Mouse (Mus musculus): ENCODE data around the gene Pja2. TPM values are rescaled to one million over a fixed set of nuclear protein-coding genes. Genes with fewer than 3 reads are reported as not detected.
"Not testable (repeated sequence)": the region's sequence is repeated elsewhere in the genome, so short reads cannot be mapped to it uniquely, and the experiment has no call there.

Gene Pja2
- total RNA-seq, 1 experiment from 2014 or later, result 81.4 TPM

DNA sequence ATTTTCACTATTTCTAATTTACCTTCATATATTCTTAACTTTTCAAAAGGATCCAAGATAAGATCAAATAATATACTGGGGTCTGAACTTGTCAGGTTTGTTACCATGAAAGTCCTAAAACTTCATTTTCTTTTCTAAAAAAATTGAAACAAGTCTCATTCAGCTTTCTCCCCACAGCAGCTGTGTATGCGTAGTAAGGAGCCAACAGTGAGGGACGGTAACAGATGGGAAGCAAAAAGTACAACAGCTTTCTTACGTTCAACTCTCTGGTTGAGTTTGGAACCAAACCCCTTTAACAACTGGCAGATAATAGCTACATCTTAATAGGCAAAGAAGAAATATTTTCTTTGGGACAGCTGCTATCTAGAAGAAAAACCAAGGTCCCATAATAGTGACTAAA lies 50.3 kb downstream of the Pja2 start:
- DNase-seq, result not testable (repeated sequence)

DNA sequence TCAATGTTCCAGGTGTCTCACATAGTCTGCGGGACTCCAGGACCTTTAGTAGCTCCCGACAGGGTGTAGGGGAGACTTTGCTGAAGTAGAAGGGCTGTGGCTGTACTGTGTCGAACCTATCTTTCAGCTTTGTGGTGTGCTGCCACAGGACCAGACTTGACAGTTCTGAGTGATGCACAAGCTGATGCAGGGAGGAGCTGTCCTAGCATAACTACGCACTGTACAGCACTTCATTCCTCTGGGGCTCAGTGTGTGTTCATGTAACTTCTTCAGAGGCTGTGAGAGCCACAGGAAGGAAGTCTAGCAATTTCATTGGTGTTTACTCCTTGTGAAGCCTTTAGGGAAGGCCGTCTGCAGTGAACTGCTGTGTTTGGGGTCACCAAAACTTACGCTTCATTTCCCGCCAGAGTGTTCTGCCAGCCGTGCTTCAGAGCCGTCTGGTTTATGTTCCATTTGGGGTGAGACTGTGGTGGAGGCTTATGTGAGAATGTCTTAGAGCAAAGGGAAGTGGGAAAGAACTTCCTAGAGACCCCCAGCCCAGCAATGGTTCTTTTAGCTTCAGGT lies 54.0 kb downstream of the Pja2 start:
- DNase-seq, result no peak

DNA sequence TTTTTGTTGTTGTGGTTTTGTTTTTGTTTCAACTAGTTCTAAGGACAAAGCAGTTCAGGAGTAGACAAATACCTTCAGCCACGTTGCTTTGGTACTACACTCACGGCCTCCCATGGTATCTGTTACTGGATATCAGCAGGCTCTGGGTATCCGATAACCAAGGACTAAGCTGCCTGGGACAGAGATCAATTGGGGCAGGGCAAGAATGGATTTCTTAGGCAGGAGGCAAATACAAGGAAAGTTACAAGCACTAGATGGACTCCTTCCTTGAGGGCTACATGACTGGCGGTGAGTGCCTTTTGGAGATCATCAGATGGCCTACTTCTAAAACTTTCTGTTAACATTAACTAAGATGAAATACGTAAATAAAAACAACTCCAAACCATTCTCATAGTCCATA lies 55.0 kb downstream of the Pja2 start:
- no peak for DNase-seq

DNA sequence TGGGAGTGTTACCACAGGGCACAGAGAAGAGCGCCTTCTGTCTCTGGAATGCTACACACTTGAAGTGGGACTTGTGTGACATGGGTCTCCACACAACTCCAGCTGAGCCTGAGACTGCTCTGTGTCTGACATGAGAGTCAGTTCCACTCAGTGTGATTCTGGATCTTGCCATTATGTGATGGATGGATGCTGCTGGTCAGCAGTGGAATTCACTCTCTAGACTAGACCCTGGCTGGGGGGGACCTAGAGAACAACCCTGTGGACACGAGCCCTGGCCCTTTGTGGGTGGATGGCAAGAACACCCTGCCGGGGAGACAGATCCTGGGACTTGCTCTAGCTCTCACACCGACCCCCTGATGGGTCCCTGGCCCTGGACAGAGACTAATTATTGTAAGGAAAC lies 56.5 kb downstream of the Pja2 start:
- no peak for DNase-seq

DNA sequence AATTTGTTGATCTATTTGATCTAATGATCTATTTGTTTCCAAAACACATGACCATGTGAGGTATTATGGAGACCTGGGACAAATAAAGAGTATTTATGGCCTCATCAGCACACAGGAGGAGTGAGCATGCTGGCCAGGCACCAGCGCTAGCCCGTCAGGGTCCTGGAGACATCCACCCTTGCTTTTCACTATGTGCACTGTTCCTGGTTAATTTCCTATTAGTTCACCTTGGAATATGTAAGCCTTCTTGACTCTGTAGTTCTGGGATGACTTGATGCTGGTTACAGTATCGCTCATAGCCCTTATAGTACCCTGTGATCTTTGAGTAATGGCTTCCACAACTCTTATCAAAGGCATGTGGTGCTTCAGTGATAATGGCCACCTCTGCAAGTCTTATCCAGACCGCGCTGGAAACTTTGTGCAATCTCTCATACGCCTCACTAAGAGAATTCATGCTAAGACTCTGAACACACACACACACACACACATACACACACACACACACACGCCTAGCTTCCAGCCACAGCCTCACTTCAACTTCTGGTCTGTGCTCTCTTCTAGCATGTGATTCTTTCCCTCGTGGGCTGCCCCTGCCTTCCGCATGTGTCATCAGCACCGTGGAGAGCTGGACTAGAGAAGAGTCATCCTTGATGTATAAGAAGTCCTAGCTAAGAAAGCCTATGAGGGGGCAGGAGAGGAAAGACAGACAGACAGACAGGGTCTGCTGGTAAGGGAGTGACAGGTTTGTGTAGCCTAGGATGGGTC lies 57.2 kb downstream of the Pja2 start:
- no peak for DNase-seq

DNA sequence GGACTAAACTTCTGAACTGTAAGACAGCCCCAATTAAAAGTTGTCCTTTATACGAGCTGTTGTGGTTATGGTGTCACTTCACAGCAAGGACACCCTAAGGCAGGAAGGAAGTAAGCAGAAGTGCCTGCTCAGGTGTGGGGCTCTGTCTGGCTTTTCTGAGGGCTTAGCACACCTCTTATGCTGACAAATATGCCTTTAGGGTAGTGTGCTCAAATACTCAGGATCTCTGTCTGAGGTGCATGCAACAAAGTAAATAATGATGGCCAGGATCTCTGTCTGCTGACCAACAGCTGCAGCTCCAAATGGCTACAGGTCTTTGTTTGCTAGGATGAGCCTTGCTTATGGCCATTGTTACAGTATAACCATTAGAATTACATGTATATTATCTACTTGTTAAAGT lies 71.1 kb downstream of the Pja2 start:
- no peak for DNase-seq

DNA sequence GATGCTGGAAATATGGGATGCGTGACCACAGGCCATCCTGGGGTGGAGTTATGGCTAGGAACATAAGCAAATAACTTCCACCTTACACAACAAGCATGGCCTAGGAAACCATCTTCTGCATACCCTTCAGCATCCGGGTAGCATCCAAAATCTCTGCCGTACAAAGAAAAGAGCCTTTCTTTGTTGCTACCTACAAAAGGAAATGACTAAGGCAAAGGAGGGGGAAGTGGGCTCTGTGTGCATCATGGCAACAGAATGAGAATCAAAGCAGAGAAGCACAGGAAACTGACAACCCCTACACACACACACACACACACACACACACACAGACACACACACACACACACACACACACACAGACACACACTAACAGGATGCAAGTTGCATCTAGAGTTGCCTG lies 83.5 kb downstream of the Pja2 start:
- no peak for DNase-seq

DNA sequence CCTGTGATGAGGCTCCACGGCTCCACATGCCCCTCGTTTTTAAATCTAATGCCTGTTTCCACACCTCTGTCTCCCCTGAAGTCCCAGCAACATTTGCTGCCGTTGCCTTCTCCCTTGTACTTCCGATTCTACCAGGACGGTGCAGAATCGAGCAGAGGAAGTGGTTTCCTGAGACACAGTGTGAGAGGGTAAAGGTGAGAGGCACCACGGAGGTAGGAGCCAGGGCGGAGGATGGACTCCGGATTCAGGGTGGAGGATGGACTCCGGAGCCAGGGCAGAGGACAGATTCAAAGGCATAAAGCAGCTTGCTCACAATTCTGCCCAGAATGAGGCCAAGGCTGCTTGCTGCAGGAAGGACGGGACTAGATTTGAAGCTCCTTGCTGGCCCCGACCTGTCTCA lies 88.8 kb downstream of the Pja2 start:
- no peak for DNase-seq

DNA sequence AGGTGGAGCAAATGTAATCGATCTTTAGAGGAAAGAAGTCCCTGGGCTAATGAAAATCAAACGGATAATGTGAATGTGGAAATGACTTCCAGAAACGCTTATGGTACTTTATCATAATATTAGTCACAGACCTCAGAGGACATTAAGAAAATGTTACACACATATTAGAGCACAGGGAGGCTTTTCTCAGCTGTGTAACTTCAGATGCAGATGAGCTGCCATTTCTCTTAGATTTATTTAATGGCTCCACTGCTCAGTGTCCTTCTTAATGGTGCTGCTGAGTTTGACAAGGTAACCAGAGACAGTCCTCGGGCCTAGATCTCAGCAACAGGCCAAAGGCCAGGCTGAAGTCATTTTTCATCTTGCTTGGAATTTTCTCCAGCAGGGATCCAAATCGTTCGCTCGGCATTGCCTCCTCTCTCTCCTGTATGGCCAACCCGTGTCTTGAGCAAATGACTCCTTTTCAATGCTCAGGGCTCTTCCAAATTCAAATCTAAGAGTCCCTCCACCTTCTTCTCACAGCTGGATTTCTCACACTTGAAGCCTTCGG lies 89.3 kb downstream of the Pja2 start:
- no peak for DNase-seq

DNA sequence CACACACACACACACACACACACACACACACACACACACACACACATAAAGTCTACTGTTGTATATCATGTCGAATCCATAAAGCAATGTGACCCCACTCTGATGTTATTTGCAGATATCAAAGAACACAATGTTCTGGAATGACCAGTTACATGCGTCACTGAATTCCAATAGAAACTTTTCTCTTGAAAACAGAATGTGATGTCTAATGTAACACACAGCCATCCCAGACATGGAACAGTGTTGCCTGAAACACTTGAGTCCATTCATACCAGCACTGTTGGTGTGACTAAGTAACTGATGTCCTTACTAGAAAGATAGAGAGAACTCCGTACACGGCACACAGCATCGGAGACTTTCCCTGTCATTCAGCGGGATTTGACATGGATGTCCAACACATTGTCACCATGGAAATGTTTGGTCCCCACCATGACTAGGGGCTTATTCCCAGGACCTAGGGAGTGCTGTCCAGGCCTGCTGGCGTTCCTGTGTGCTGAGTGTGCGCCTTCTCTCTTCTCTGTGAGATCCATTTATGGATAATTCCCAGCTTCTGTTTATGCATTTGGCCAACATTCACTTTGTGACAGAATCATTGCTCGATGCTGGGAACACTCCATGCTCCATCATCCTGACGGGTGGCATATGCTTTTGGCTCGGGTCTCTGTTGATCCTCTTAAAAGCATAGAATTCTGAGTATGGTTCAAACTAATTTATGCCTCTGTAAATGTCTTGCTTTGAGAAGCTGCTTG lies 90.0 kb downstream of the Pja2 start:
- no peak for DNase-seq

DNA sequence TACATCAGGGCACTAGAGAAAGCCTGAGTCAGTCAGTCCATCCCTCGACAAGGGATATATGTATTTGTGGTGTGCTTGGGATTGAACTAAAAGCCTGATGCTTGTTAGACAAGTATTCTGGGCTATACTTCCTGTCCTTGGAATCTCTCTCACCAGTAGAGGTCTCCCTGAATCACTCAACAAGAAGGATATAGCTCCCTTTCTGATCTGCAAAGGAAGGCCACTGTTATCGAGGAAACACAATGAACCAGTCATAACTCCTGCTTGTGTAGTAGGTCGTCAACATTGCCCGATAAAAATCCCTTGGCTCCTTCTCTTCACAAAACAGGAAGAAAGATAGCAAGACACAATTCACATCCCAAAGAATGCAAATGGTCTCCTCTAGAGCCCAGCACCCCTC lies 99.6 kb downstream of the Pja2 start:
- DNase-seq, result no peak

DNA sequence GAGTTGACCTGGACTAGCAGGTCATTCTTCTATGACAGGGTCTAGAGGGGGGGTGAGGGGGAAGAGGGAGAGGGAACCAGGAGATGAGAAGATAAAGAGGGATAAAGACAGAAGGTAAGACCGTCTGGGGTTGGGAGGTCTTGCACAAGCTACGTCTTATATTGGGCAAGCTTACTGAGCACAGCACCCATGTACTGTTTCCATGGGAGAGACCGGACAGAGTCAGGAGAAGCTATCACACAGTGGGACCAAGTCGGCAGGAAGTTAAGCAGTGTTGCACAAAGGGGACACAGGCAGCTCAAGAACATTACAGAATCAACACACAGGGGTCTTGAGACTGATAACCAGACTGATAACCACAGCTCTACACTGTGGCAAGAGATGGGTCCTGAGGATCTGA lies 100.1 kb downstream of the Pja2 start:
- DNase-seq, result not testable (repeated sequence)

DNA sequence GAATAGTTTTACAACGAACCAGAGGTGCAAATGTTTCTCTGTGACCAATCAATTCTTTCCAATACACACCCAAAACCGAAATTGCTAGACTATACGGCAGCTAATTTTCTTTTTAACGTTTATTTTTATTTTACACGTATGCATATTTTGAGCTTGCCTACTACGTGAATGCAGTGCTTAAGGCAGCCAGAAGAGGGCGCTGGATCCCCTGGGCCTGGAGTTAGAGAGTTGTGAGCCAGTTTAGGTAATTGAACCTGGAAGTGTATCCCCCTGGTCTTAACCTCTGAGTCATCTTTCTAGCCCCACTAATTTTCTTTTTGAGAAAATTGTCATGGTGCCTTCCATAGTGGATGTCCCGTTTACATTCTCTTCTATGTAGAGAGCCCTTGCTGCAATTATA lies 100.5 kb downstream of the Pja2 start:
- DNase-seq, result peak; percentile 13

Small RNA genes lying within 50 kb of the gene (microRNA-seq; reads per million reads assigned to microRNA genes)
- gene Gm24194, result 0 reads per million in 2 experiments

Measured in adrenal gland, postnatal 25 days (tissue).